Comparison of ENCODE assay signal across 6 mouse cellular contexts in genomic region chr19:56513527-56513926, GRCm38 (mm10). TPM values are rescaled to one million over a fixed set of nuclear protein-coding genes. Genes with fewer than 3 reads are reported as not detected.
"Had no signal": no experiment of that assay in that cellular context is flagged by ENCODE, and none has a peak within 500 bp of the region (broad histone marks: within the 10 kb centered on the region; RNA-seq: fewer than 3 reads in every experiment).

No protein-coding gene starts in this region.

RNA-seq across cellular contexts. Expression of gene Plekhs1, which starts 52.1 kb away (rescaled TPM):
- total RNA-seq: common myeloid progenitor, adult 5-6 weeks; gastrocnemius, adult 18-20 months; gastrocnemius, postnatal 25 days; granulocyte monocyte progenitor cell, adult 5-6 weeks; heart, adult 18-20 months had no signal
- polyA plus RNA-seq: erythroblast, embryonic 14.5 days had no signal
